Mouse (Mus musculus) heart, adult 2 months (tissue): Measurements from ENCODE around the gene Sycp3. TPM values are rescaled to one million over a fixed set of nuclear protein-coding genes. Genes with fewer than 3 reads are reported as not detected.
"Not testable (repeated sequence)": the region's sequence is repeated elsewhere in the genome, so short reads cannot be mapped to it uniquely, and the experiment has no call there.

ENCODE experiments used
- DNase-seq, 2 experiments: peaks; one replicate each; pipeline ENCODE4 v3.0.0; 2021
- H3K27ac ChIP-seq: fragments of 200-600 bp; 2 replicates; pipeline ENCODE4 v1.8.1; 2022
- H3K27me3 ChIP-seq: fragments of 200-500 bp; 2 replicates; pipeline ENCODE4 v1.6.1; 2012; ENCODE audit warnings: mild to moderate bottlenecking, low read length, inconsistent platforms, mixed read lengths; ENCODE audit not compliant: control insufficient read depth, insufficient read depth
- H3K36me3 ChIP-seq: fragments of 200-500 bp; 2 replicates; pipeline ENCODE4 v1.6.1; 2012; ENCODE audit warnings: low read length, inconsistent platforms; ENCODE audit not compliant: control insufficient read depth, insufficient read depth
- H3K4me1 ChIP-seq: fragments of 200-500 bp; 2 replicates; pipeline ENCODE4 v1.6.1; 2011; ENCODE audit warnings: low read length; ENCODE audit not compliant: control insufficient read depth, insufficient read depth
- H3K4me3 ChIP-seq: fragments of 200-600 bp; 2 replicates; pipeline ENCODE4 v1.8.1; 2022
- H3K79me2 ChIP-seq: fragments of 200-500 bp; replicated peaks from 2 replicates; pipeline ENCODE4 v1.6.1; 2012; ENCODE audit warnings: mild to moderate bottlenecking, inconsistent platforms, low read length, moderate library complexity, mixed read lengths; ENCODE audit not compliant: control insufficient read depth, insufficient read depth
- H3K9ac ChIP-seq: fragments of 200-500 bp; 2 replicates; pipeline ENCODE4 v1.6.1; 2012; ENCODE audit warnings: low read depth, mild to moderate bottlenecking, control low read depth, inconsistent platforms, low read length, mixed read lengths
- CTCF ChIP-seq: fragments of 200-600 bp; IDR thresholded peaks from 2 replicates; pipeline ENCODE4 v1.8.1; 2022; ENCODE audit warnings: antibody characterized with exemption, mild to moderate bottlenecking, moderate library complexity
- EP300 ChIP-seq: fragments of 200-500 bp; IDR thresholded peaks from 2 replicates; pipeline ENCODE4 v1.6.1; 2011; ENCODE audit warnings: low read depth, low read length, control low read depth; ENCODE audit not compliant: insufficient read depth
- POLR2A ChIP-seq: fragments of 200-500 bp; IDR thresholded peaks from 2 replicates; pipeline ENCODE4 v1.6.1; 2011; ENCODE audit warnings: mild to moderate bottlenecking, low read depth, low read length, control low read depth; ENCODE audit not compliant: insufficient read depth
- WGBS: fragments of 180-500 bp; shearing (Covaris S2); methylation state at CpG from one replicate; pipeline ENCODE4 v1.1.7; 2018; 5-methylcytosine and 5-hydroxymethylcytosine counted together
- intact Hi-C: fragments of 180-260 bp; cut with DNase I; formaldehyde crosslinking; loops from one replicate; pipeline ENCODE4 v1.15.1; 2025
- polyA plus RNA-seq: library from polyadenylated mRNA; depleted of rRNA; stranded (reverse); fragments of >200 nt; gene quantifications from 2 replicates; pipeline ENCODE4 v1.2.3, GENCODE M21; 2012
- total RNA-seq, 2 experiments: library from RNA; stranded (reverse); gene quantifications; 2 replicates each; pipeline ENCODE4 v1.2.3; 2021

The Sycp3 gene
- total and polyA plus RNA-seq, 3 experiments = not detected

DNA sequence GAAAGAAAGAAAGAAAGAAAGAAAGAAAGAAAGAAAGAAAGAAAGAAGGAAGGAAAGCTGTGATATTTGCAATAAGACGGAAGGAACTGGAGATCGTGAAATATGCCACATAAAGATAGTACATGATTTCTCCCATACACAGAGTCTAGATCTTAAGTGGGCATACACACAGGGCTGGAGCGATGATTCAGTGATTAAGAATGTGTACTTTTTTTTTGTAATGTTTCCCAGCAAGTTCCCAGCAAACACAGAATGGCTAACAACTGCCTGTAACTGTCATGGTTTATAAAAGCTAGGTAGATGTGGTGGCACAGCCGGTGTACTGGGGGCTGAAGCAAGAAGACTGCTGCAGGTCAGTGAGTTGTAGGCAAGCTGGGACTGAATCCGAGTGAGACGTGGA, 7.4 kb upstream of the Sycp3 start:
- H3K79me2 ChIP-seq = no peaks in the 10 kb centered on the region
- H3K4me3 ChIP-seq = no peak overlapping the region
- no peaks in the 10 kb centered on the region for H3K36me3 ChIP-seq
- 79% methylated on average over 6 of the region's 6 CpGs for WGBS
- H3K27me3 ChIP-seq = no peaks in the 10 kb centered on the region
- no peak overlapping the region for H3K27ac ChIP-seq
- no peak overlapping the region for H3K9ac ChIP-seq
- no peaks in the 10 kb centered on the region; the same call in 1 of the 2 replicates for H3K4me1 ChIP-seq
- intact Hi-C loops = loop anchor here (10.0 kb wide), 1 partner anchor 213 kb away; no protein-coding TSS in a partner anchor
- TF ChIP-seq EP300 (no peak), CTCF (no peak), POLR2A (no peak)
- DNase-seq = no peak

DNA sequence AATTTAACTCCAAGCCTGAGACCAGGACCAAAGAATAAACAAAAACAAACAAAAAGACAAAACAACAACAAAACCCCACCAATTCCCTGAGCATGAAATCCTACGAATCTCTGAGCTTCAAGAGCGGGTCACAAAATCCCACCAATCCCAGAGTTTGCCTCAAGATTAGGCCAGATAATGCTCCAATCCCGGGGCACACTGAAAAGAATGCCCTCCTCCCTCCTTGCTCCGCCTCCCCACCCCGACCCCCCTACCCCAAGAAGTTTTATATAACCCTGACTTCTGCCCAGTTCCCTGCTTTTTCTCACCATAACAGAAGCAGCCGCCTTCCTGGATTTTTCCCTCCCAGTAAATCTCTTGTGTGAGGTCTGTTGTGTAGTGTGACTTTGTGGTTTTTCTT, 1.6 kb upstream of the Sycp3 start:
- no peak for TF ChIP-seq CTCF
- no peak for TF ChIP-seq POLR2A
- no peak for TF ChIP-seq EP300
- Histone ChIP-seq H3K36me3 (no peaks in the 10 kb centered on the region), H3K4me1 (no peaks in the 10 kb centered on the region), H3K27ac (no peak overlapping the region), H3K79me2 (no peaks in the 10 kb centered on the region), H3K9ac (no peak overlapping the region), H3K4me3 (no peak overlapping the region), H3K27me3 (no peaks in the 10 kb centered on the region)
- DNase-seq = no peak
- intact Hi-C loops = loop anchor here (10.0 kb wide), 1 partner anchor 207 kb away; no protein-coding TSS in a partner anchor
- WGBS = 41% methylated on average over 6 of the region's 6 CpGs

DNA sequence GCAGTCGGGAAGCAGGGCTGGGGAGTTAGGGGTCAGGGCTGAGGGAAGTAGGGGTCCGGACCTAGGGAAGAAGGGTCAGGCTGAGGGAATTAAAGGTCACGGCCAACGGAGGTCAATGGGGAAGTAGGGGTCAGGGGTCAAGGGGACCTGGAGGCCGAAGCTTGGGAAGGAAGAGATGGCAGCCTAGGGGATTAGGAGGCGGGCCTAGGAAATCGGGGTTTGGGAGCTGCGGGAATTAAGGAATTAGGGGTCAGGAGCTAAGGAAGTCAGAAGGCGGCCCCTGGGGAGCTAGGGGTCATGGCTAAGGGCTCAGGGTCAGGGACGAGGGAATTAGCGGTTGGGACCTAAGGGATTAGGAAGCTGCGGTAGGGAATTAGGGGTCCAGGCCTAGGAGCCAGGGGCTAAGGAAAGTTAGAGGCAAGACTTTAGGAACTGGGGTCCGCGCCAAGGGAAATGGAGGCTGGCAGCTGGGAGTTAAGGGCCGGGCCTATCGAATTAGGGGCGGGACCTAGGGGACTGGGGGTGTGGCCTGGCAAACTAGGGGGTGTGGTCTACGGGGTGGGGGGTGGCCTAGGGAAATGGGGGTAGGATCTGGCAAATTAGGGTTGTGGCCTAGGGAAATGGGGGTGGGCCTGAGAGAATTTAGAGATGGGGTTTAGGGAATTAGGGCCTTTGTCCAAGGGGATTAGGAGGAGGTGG, 902 bp downstream of the Sycp3 start:
- H3K4me1 ChIP-seq = no peaks in the 10 kb centered on the region
- WGBS = 67% methylated on average over 18 of the region's 18 CpGs
- no peak overlapping the region for H3K9ac ChIP-seq
- DNase-seq = no peak
- intact Hi-C loops = no loop called here
- no peak overlapping the region for H3K4me3 ChIP-seq
- no peak overlapping the region for H3K27ac ChIP-seq
- TF ChIP-seq POLR2A (no peak), CTCF (no peak), EP300 (no peak)
- H3K79me2 ChIP-seq = no peaks in the 10 kb centered on the region
- H3K27me3 ChIP-seq = no peaks in the 10 kb centered on the region
- H3K36me3 ChIP-seq = no peaks in the 10 kb centered on the region

DNA sequence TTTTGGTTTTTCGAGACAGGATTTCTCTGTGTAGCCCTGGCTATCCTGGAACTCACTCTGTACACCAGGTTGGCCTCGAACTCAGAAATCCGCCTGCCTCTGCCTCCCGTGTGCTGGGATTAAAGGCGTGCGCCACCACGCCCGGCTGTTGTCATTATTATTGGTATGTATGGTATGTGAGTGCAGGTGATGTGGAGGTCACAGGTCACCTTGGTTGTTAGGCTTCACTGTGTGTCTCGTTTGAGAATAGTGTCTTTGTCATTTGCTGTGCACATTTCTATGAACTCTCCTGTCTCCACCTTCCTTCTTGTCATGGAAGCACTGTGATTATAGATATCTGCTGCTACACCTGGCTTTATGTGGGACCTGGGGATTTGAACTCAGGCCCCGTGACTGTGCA, 23.5 kb downstream of the Sycp3 start:
- WGBS = 90% methylated on average over 10 of the region's 10 CpGs
- H3K4me1 ChIP-seq, H3K27ac ChIP-seq, H3K4me3 ChIP-seq, intact Hi-C loops, H3K27me3 ChIP-seq, DNase-seq, H3K36me3 ChIP-seq, H3K79me2 ChIP-seq, H3K9ac ChIP-seq: not testable (repeated sequence)

DNA sequence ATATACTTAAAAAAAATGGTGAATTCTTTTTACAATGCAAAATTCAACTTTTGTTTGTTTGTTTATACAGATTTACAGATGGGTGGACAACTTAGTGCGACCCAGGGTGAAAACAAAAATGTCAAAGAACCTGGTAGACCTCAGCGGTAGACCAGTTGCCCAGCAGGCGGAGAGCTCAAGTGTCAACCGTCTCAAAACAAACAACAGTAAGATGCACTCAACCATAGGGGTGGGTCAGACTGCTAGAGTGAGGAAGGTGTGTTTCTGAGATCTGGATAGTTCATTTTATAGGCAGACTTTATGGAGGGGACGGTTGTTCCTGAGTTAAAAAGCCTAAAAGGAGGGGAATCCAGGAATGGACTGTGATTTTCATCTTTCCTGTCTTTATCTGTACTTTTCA, 29.3 kb downstream of the Sycp3 start:
- 92% methylated on average over 5 of the region's 5 CpGs for WGBS
- TF ChIP-seq CTCF (no peak), POLR2A (no peak)
- no peak for DNase-seq
- H3K36me3 ChIP-seq = peaks cover 10% of the 10 kb centered on the region
- H3K27me3 ChIP-seq = no peaks in the 10 kb centered on the region
- no peak overlapping the region for H3K9ac ChIP-seq
- intact Hi-C loops = no loop called here
- no peak overlapping the region for H3K4me3 ChIP-seq
- no peaks in the 10 kb centered on the region for H3K4me1 ChIP-seq
- H3K27ac ChIP-seq = no peak overlapping the region
- no peaks in the 10 kb centered on the region for H3K79me2 ChIP-seq

DNA sequence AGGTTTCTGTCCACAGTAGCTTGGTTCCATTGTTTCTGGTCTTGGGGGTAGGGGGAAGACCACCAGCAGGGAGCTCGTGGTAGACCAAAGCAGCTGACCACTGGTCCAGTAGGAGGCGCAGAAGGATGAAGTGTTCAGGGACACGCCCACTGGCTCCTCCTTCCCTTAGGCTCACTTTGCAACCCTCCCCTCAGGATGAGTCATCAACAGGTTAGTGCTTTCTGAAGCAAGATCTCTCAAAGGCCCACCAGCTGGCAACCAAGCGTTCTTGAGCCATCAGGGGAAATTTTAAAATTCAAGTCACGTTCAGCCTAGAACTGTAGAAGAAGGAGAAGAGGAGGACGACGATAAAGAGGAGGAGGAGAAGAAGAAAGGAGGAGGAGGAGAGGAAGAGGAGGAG, 32.3 kb downstream of the Sycp3 start:
- intact Hi-C loops = no loop called here
- no peak overlapping the region for H3K27ac ChIP-seq
- TF ChIP-seq POLR2A = no peak
- no peak for TF ChIP-seq EP300
- TF ChIP-seq CTCF = no peak
- H3K4me3 ChIP-seq = no peak overlapping the region
- no peaks in the 10 kb centered on the region for H3K27me3 ChIP-seq
- H3K9ac ChIP-seq = no peak overlapping the region
- H3K4me1 ChIP-seq = no peaks in the 10 kb centered on the region
- no peak for DNase-seq
- H3K79me2 ChIP-seq = no peaks in the 10 kb centered on the region
- H3K36me3 ChIP-seq = peaks cover 13% of the 10 kb centered on the region
- WGBS = 65% methylated on average over 7 of the region's 7 CpGs
